Mouse (Mus musculus): Measurements from ENCODE around the gene Nr6a1. TPM values are rescaled to one million over a fixed set of nuclear protein-coding genes. Genes with fewer than 3 reads are reported as not detected.

Nr6a1 gene
- polyA plus RNA-seq, 1 experiment = 5.3 TPM

DNA sequence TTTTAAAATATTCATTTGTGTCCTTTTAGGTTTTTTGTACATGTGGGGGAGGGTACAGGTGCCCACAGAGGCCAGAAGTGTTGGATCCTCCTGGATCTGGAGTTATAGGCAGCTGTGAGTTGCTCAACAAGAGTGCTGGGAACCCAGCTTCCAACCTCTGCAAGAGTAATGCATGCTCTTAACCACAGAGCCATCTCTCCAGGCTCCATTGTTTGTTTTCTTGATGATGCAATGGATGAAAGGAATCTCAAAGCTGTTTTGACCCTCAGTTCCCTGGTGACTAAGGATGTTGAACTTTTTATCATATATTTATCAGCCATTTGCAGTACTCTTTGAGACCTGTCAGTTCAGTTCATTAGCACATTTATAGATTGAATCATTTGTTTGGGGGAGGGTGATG lies 248.5 kb downstream of the Nr6a1 start:
- no peak for DNase-seq (ENCODE audit: low spot score)

DNA sequence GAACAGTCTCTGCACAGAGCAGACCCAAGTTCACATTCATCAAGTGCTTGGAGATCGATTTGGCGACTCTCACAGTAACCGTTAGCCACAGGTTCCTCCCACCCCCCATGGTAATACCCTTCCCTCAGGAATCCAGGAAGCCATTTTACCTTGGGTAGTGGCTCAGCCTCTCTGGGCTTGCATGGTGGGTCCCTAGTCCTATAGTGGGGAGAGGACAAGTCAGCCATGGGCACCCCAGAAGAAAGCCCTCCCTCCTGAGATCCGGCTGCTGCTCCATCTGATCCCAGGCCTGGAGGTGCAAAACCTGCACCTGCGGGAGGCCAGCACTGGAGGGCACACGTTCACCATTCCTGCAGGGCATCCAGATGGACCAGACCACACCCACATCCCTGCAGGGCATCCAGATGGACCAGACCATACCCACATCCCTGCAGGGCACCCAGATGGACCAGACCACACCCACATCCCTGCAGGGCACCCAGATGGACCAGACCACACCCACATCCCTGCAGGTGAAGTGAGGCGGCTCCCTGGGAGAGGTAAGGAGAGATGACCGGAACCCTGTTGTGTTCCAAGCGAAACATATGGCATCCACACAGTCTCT lies 252.0 kb downstream of the Nr6a1 start:
- no peak for DNase-seq (ENCODE audit: low spot score)

Other genes starting within 250 kb of the Nr6a1 start
- gene Nr5a1, start 213.1 kb downstream of the Nr6a1 start, polyA plus RNA-seq (2012; rRNA removed) = not detected in 2 replicates
- 7.7 and 12.3 TPM in 2 replicates for gene Olfml2a, start 4.3 kb upstream of the Nr6a1 start, polyA plus RNA-seq (2012; rRNA removed)
- 0.88 and 1.1 TPM in 2 replicates for gene Wdr38, start 69.8 kb upstream of the Nr6a1 start, polyA plus RNA-seq (2012; rRNA removed)
- gene Arpc5l, start 77.7 kb upstream of the Nr6a1 start, polyA plus RNA-seq (2012; rRNA removed) = 72.3 and 79.9 TPM in 2 replicates
- 609 and 648 TPM in 2 replicates for gene Rpl35, start 77.9 kb upstream of the Nr6a1 start, polyA plus RNA-seq (2012; rRNA removed)
- 27.6 and 33.4 TPM in 2 replicates for gene Golga1, start 137.9 kb upstream of the Nr6a1 start, polyA plus RNA-seq (2012; rRNA removed)

All from urinary bladder, adult 2 months (tissue).